11 mouse cellular contexts compared by ENCODE assay signal in the genomic region with DNA sequence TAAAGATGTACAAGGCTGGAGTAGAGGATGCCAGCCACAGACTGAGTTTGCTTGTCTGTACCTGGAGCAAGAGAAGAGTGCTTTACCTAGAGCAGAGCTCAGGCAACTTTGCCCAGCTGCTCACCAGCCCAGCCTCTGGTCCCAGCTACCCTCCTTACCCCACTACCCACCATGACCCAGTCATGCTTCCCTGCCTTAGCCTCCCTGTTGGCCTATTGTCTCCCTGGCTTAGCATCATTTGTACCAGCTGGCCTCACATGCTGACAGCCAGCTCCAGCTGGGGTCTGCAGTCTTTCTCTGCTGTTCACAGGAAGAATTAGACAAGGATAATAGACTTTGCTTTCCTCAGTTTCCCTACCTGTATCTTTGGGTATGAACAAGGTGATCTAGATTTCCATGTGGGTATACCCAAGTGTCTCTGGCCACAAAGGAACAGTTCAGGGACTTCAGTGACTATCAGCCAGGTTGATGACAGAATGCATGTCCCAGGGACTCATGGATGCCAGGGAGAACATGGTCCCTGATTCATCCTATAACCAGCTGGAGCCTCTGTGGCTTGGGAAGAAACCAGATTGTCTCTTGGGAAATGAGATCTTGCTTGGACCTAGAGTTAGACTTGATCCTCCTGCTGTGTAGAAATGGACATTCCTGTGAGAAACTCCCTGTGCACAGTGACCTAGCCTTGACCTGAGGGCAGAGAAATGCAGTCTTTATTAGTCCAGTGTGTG.
A peak's percentile ranks its signal among the peaks of the same experiment; 100 is the strongest.
DNase-seq lines count a peak whose midpoint lies in the region; ATAC-seq and TF ChIP-seq lines count a peak whose summit lies in the region.
"Had no signal": no experiment of that assay in that cellular context is flagged by ENCODE, and none has a peak within 500 bp of the region (broad histone marks: within the 10 kb centered on the region; RNA-seq: fewer than 3 reads in every experiment).

No protein-coding gene starts in this region.

- H3K36me3 ChIP-seq in heart, adult 2 months (ENCODE audit: control insufficient read depth, insufficient read depth, low read length) = no peaks in the 10 kb centered on the region
- no peaks in the 10 kb centered on the region for H3K36me3 ChIP-seq in heart, embryonic 12.5 days
- no peaks in the 10 kb centered on the region for H3K36me3 ChIP-seq in hindbrain, postnatal 0 days (ENCODE audit: insufficient read depth, low read length)
- H3K36me3 ChIP-seq: lung, embryonic 15.5 days had no signal

- no peak for ATAC-seq in heart, embryonic 12.5 days (ENCODE audit: insufficient number of reproducible peaks, low FRiP score)
- no peak for ATAC-seq in hindbrain, postnatal 0 days
- no peak for ATAC-seq in erythroid progenitor cell, adult 5-6 weeks (replicated peaks; ENCODE audit: low FRiP score, poor library complexity, severe bottlenecking)

- H3K27ac ChIP-seq in heart, adult 2 months = no peak overlapping the region; the same call in 1 of the 2 replicates
- H3K27ac ChIP-seq in heart, embryonic 12.5 days (ENCODE audit: poor library complexity, severe bottlenecking) = no peak overlapping the region
- peak overlapping the region; percentile 64 for H3K27ac ChIP-seq in hindbrain, postnatal 0 days
- H3K27ac ChIP-seq: lung, embryonic 15.5 days had no signal

- no peaks in the 10 kb centered on the region for H3K9me3 ChIP-seq in heart, embryonic 12.5 days (replicated peaks)
- no peaks in the 10 kb centered on the region for H3K9me3 ChIP-seq in hindbrain, postnatal 0 days (ENCODE audit: low read length)
- H3K9me3 ChIP-seq: lung, embryonic 15.5 days had no signal

- peaks cover 8% of the 10 kb centered on the region; the same call in 1 of the 2 replicates for H3K4me1 ChIP-seq in heart, adult 2 months (ENCODE audit: control insufficient read depth, insufficient read depth, low read length)
- 0 out of 2 replicates have a peak, but pooled peaks cover 6% of the 10 kb centered on the region for H3K4me1 ChIP-seq in heart, embryonic 12.5 days (replicated peaks)
- peaks cover 5% of the 10 kb centered on the region for H3K4me1 ChIP-seq in hindbrain, postnatal 0 days (ENCODE audit: insufficient read depth, low read length)

- no peak for TF ChIP-seq CTCF in heart, adult 2 months (IDR thresholded peaks at IDR 0.05)
- TF ChIP-seq CTCF in hindbrain, postnatal 0 days (IDR thresholded peaks at IDR 0.05; ENCODE audit: low read depth) = no peak

- H3K4me3 ChIP-seq in heart, adult 2 months = no peak overlapping the region
- H3K4me3 ChIP-seq in heart, embryonic 12.5 days = no peak overlapping the region
- H3K4me3 ChIP-seq in hindbrain, postnatal 0 days (ENCODE audit: low read length) = no peak overlapping the region
- H3K4me3 ChIP-seq: lung, embryonic 15.5 days had no signal

- no peak for TF ChIP-seq POLR2A in heart, adult 2 months (IDR thresholded peaks at IDR 0.05; ENCODE audit: insufficient read depth, low read depth, low read length)

- intact Hi-C loops in heart, adult 2 months (cut with DNase I) = no loop called here
- intact Hi-C loops in left cerebral cortex, postnatal 36 days (cut with DNase I) = no loop called here

- no peaks in the 10 kb centered on the region for H3K79me2 ChIP-seq in heart, adult 2 months (replicated peaks; ENCODE audit: control insufficient read depth, insufficient read depth, low read length)

- DNase-seq in heart, adult 2 months = peak; percentile 32 to 48
- DNase-seq in heart, adult 9 months (ENCODE audit: low spot score in 2 of 2) = peak; percentile 52 to 67
- no peak for DNase-seq in hindbrain, postnatal 0 days (ENCODE audit: low spot score)
- peak; percentile 44 for DNase-seq in retina, embryonic 14.5 days (ENCODE audit: low spot score)
- DNase-seq in left cerebral cortex, postnatal 36 days (ENCODE audit: low spot score in 2 of 2) = no peak
- no peak for DNase-seq in right cerebral cortex, postnatal 36 days (ENCODE audit: low spot score in 2 of 2)
- DNase-seq: adrenal gland, postnatal 36 days; cerebellum, adult 11-12 months had no signal

- H3K27me3 ChIP-seq in heart, adult 2 months (ENCODE audit: control insufficient read depth, insufficient read depth, low read length) = no peaks in the 10 kb centered on the region
- H3K27me3 ChIP-seq in heart, embryonic 12.5 days (replicated peaks) = no peaks in the 10 kb centered on the region
- no peaks in the 10 kb centered on the region for H3K27me3 ChIP-seq in hindbrain, postnatal 0 days (ENCODE audit: insufficient read depth, low read length)
- H3K27me3 ChIP-seq: lung, embryonic 15.5 days had no signal

- TF ChIP-seq EP300 in heart, adult 2 months (IDR thresholded peaks at IDR 0.05; ENCODE audit: insufficient read depth, low read depth, low read length) = no peak

- H3K9ac ChIP-seq in heart, adult 2 months (ENCODE audit: low read depth, low read length) = no peak overlapping the region
- no peak overlapping the region for H3K9ac ChIP-seq in heart, embryonic 12.5 days
- H3K9ac ChIP-seq in hindbrain, postnatal 0 days (replicated peaks; ENCODE audit: low read length) = no peak overlapping the region
- H3K9ac ChIP-seq: lung, embryonic 15.5 days had no signal

- H3K4me2 ChIP-seq in heart, embryonic 12.5 days = no peak overlapping the region
- H3K4me2 ChIP-seq in hindbrain, postnatal 0 days (ENCODE audit: low read depth, low read length) = no peak overlapping the region
- H3K4me2 ChIP-seq: lung, embryonic 15.5 days had no signal

Comparison
In these comparisons a context has a peak if more than half of its experiments do, and no peak if none do; other contexts are left out.
1. DNase-seq: peak in heart, adult 2 months (2 of 2), heart, adult 9 months (2 of 2) and retina, embryonic 14.5 days (single experiment); none in hindbrain, postnatal 0 days (single experiment), left cerebral cortex, postnatal 36 days (0 of 2) and right cerebral cortex, postnatal 36 days (0 of 2).